21 mouse cellular contexts compared by ENCODE assay signal in genomic region chr7:123326901-123327300, GRCm38 (mm10).
"Had no signal": no experiment of that assay in that cellular context is flagged by ENCODE, and none has a peak within 500 bp of the region (broad histone marks: within the 10 kb centered on the region; RNA-seq: fewer than 3 reads in every experiment).

No protein-coding gene starts in this region.

- H3K27ac ChIP-seq: kidney, embryonic 15.5 days; limb, embryonic 10.5 days; limb, embryonic 13.5 days; macrophage; midbrain, embryonic 12.5 days; midbrain, embryonic 15.5 days; neural tube, embryonic 13.5 days; stomach, postnatal 0 days had no signal

- DNase-seq: kidney, adult 2 months; kidney, postnatal 10 days; kidney, postnatal 36 days; lung, adult 2 months; lung, postnatal 14 days; retina, postnatal 1 day; right cerebral cortex, postnatal 25 days; spleen, adult 18-20 months; thymus, adult 2 months; thymus, postnatal 25 days had no signal

- H3K4me3 ChIP-seq: kidney, embryonic 15.5 days; limb, embryonic 10.5 days; limb, embryonic 13.5 days; midbrain, embryonic 12.5 days; midbrain, embryonic 15.5 days; myocyte; neural tube, embryonic 13.5 days had no signal

- H3K27me3 ChIP-seq: kidney, embryonic 15.5 days; limb, embryonic 13.5 days; midbrain, embryonic 12.5 days; midbrain, embryonic 15.5 days; neural tube, embryonic 13.5 days had no signal

- H3K9ac ChIP-seq: kidney, embryonic 15.5 days; limb, embryonic 13.5 days; midbrain, embryonic 12.5 days; midbrain, embryonic 15.5 days; neural tube, embryonic 13.5 days had no signal

- H3K36me3 ChIP-seq: midbrain, embryonic 15.5 days had no signal

- H3K9me3 ChIP-seq: kidney, embryonic 15.5 days; limb, embryonic 10.5 days; limb, embryonic 13.5 days; midbrain, embryonic 12.5 days; midbrain, embryonic 15.5 days; neural tube, embryonic 13.5 days had no signal

- H3K4me2 ChIP-seq: kidney, embryonic 15.5 days; limb, embryonic 13.5 days; midbrain, embryonic 12.5 days; midbrain, embryonic 15.5 days; neural tube, embryonic 13.5 days had no signal

- ATAC-seq: inflammation-experienced regulatory T-cells, adult 6 months; intestine, embryonic 16.5 days; midbrain, embryonic 15.5 days had no signal

- H3K4me1 ChIP-seq: midbrain, embryonic 15.5 days; neural tube, embryonic 13.5 days had no signal
